Mouse (Mus musculus) spleen, adult 2 months (tissue): Measurements from ENCODE around the gene Ube2g2.

Experiments used
- CTCF ChIP-seq: fragments of 200-500 bp; IDR thresholded peaks from 2 replicates; pipeline ENCODE4 v1.5.1; 2011; ENCODE audit warnings: mild to moderate bottlenecking, inconsistent platforms; ENCODE audit not compliant: insufficient read depth, insufficient read length, insufficient replicate concordance; ENCODE audit errors: extremely low read depth
- POLR2A ChIP-seq: fragments of 200-500 bp; IDR thresholded peaks from 2 replicates; pipeline ENCODE4 v1.6.1; 2011; ENCODE audit warnings: low read depth, low read length, inconsistent platforms

DNA sequence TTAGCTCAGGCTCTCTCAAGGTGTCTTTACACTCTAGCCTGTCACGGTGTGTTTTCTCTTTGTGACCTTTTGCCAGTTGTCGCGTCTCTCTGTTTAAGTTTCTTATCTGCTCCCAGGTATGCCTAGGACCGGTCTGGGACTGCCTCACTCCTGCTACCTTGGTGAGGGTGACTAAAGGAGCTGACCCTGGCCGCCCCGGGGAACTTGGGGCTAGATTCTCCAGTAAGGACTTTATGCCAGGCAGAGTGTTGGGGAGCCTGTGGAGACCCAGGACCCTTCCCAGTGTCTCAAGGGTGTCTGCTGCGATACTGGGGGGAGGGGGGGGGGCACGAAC, 39.8 kb upstream of the Ube2g2 start:
- TF ChIP-seq CTCF: no peak
- no peak for TF ChIP-seq POLR2A
